Mouse (Mus musculus) kidney, postnatal 14 days (tissue): Measurements from ENCODE around the gene Ldb3.

Experiments
- DNase-seq: peaks from one replicate; pipeline ENCODE4 v3.0.0; 2022; ENCODE audit warnings: mixed read lengths

Gene Ldb3

DNA sequence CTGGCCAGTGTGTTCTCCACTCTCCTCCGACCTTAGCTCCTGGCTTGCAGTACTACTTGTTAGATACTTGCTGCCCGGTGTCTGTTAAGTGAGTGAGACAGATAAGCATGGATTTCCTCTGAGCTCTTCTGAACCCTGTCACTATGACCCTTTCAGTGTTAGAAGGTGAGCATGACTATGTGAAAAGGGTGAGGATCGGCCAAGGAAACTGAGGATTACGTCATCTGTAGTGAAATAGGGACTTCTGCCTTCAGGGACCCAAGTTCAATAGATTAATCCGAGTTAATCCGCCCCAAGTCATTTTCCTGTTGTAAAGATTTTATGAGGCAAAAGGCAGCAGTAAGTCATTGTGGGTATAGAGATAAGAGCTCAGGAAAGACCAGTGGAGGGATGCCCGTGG lies 83.2 kb downstream of the Ldb3 start:
- DNase-seq = no peak

DNA sequence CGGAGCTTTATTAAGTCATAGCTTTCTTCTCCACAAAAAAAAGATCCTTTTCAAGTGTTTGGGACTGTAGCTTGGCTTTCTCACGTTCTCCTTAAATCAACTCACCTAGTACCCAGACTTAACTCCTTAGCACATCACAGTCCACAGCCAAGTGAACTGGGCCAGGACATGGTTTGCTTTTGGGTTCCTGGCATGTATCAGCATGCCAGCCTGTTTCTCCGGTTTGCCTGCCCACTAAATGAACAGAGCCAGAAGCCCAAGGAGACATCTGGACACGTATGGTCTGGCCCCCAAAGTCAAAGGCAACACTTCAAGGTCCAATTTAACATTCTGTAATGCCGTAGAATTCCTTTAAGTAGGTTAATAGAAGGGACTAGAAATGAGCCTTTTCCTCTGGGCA lies 84.1 kb downstream of the Ldb3 start:
- DNase-seq = no peak

DNA sequence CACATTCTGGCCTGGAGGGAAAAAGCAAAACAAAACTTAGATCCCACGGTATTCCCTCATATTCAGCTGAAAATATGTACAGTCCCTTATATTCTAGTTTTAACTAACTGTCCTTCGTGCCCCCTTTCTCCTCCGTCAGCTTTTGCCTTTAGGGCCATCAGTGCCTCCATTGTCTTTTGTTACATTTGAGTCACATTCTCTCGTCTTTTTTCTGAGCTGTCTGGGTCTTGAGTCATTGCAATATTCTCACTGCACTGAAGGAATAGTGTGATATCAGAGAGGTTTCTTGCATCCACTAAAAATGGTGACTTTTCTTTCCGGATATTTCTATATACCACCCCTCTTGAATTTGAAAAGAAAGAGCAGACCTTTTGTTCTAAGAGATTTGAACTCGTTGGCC lies 84.7 kb downstream of the Ldb3 start:
- no peak for DNase-seq

DNA sequence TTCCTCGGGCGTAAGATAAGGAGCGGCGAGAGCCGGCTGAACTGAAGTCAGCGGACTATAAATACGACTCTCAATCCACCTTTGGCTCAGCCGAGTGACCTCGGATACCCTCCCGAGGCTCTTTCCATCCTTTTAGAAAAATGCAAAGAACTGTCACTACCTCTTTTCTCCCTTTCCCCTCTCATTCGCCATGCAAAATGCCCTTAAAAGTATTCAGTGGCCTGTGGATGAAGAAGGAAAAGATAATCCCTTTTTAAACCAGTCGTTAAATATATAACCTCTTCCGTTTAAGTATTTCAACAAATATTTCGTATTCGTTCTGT lies 85.2 kb downstream of the Ldb3 start, which contains the start of gene Bmpr1a:
Bmpr1a (minus strand) TSS at position 17 of the 323 bp plus-strand sequence.
- DNase-seq = no peak

DNA sequence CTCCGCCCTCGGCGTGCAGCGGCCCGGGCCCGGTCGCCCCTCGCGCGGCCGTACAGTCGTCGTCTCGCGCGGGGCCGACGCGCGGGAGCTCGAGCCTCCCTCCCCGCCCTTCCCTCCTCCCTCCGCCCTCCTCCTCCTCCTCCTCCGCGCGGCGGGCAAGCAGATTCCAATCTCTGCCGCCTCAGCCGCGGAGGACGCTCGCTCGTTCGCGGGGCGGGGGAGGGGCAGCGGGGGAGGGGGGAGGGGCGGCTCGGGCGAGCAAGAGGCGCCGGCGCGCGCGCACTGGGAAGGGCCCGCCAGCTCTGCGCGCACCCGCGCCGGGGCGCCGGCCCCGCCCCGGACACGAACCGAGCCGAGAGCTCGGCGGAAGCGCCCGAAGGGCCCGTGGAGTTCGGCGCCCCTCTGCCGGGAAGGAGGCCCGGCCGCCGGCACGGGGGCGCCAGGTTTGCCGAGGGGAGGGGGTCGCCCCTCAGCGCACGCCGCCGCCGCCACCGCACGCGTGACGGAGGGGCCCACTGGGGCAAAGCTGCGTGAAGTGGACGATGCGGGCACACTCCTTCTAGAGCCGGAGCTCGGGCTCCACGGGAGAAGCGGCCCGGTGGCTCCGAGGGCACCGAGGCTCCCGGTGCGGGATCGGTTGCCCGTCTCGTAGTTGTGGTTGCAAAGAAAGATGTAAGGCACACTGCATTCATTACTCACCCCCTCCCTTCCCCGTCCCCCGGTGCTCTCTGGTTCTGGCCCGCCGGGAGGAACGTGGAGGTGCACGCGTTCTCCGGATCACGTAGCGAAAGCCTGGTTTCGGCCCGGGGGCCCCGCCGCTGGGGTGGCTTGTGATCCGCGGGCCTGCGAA lies 85.8 kb downstream of the Ldb3 start:
- peak; percentile 95 for DNase-seq

DNA sequence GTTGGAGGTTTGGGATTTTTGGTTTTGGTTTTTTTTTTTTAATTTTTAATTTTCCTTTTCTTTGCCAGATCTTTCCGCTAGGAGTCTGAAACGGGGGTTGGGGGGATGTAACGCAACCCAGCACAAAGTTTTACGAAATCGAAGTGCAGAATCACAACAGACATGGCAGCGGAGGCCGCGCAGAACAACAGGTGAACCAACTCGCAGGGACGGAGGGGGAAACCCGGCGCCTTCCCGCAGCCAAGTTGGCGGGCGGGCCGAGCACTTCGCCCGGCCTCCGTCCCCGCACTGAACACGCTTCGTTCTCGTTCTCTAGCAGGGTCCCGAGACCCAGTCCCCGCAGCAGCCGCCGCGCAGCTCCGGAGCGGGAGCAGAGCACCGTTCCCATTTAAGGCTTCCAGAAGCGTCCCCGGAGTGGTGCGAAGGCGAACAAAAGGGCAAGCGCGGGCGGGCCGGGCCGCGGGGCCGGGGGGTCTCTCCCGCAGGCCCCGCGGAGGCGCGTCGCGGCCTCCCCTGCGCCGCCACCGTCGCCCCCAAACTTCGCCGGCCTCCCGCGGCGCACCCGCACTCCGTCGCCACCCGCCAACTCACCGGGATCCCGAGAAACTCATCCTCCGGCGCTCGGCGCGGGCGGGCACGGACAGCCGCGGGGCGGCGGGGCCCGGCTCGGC lies 86.5 kb downstream of the Ldb3 start:
- peak; percentile 57 for DNase-seq

DNA sequence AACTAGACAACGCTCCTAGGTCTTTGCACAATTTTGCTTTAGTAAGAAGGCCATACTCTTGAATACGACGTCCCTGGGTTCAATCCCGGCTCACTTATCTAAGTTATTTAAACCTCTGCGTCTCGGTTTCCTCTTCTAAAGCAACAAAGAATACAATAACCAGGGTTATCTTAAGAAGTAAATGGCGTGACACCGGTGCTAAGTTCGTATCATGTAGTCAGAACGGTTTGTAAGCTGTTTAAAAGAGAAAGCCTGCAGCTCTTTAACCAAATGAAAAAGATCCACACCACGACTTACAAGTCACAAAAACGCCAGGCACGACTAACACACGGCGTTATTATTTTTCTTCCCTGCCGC lies 87.1 kb downstream of the Ldb3 start:
- DNase-seq = no peak

DNA sequence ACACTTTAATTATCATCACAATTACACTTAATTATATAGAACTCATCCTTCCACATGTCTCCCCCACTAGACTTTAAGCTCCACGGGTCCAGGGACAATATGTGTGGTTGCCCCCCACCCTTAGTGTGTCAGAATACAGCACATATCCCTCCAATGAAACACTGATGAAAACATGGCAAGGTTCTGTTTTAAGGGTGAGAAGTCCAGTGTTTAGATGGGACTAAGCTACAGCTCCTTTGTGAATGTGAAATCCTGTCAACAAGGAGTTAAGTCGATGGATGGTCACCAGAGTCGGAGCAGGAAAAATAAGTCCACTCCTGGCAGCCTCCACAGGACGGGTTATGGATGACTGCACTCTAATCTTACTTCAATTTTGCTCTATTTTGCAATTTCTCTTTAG lies 88.2 kb downstream of the Ldb3 start:
- DNase-seq = no peak

DNA sequence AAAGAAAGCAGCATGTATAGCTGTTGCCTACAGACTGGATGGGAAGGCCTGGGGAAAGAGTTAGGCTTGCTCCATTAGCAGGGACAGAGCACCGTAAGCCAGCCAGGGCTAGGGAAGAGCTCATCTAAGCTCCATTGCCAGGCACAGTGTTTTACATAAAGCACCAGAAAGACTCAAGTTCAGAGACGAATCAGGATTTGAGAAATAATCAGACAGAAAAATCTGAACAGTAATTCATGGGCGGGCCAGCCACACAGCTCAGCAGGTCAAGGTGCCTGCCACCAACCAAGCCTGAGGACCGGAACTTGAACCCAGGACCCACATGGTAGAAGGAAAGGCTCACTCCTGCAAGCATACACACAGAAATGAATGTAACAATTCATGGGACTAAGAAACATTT lies 88.8 kb downstream of the Ldb3 start:
- no peak for DNase-seq

DNA sequence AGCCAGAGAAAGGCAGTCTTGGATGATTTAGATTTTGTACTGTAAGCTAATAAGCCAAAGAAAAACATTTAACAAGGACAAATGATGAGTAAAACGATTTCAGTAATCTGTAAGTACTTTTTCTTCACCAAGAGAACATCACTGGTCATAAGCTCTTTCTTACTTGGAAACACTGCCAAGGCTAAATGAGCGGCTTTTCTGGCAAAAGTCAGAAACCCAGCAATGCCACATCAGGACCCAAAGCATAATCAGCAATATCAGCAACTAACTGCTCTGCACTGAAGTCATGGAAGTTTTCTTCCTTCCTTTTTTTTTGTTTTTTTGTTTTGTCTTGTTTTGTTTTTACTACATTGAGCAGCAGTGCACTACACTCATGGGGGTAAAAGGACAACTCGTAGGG lies 91.1 kb downstream of the Ldb3 start:
- DNase-seq = no peak

DNA sequence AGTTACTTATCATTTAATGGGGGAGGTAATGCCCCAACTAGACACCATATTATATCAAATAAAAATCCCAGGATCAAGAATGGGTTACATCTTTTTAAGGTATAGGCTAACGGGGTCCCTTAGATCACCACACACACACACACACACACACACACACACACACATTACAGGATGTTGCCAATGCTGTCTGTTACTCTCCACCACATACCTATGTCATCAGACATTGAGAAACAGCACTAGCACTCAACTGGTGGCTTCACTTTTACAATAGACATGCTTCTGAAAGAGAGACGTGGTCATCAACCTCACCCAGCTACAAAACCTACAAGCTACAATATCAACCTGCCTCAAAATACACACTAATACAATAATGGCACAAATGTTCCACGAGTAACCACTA lies 94.8 kb downstream of the Ldb3 start:
- no peak for DNase-seq

DNA sequence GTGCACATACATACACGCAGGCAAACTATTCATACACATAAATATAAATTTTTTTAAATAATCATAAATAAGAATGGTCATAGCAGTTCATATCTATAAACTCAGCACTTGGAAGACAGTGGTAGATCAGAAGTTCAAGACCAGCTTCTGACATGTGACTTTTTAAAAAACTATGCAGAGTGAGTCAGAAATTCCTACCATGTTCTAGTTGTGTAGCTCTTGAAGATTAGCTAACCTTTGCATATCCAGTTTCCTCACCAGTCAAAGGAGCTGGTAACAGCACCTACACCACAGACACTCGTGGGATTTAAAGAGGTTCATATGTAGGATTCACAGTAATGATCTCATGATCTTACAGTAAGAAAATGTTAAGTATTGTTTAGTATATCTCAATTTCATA lies 95.8 kb downstream of the Ldb3 start:
- DNase-seq = no peak

DNA sequence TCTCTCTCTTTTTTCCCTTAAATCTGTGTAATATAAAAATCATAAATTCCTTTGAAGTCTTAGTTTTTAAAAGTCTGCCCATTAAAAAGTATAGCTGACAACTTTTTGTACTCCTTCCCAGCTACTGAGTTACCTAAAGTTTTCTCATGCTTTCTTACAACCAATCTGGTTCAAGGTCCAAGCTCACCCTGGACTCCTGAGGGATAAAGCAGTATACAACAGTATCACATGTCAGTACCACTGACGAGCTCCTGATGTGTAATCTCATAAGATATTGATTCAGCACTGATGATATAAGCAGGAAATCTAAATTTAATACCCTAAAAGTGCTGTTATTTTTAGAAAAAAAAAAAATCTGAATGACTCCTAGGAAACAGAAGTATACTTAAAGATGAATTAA lies 97.5 kb downstream of the Ldb3 start:
- no peak for DNase-seq

DNA sequence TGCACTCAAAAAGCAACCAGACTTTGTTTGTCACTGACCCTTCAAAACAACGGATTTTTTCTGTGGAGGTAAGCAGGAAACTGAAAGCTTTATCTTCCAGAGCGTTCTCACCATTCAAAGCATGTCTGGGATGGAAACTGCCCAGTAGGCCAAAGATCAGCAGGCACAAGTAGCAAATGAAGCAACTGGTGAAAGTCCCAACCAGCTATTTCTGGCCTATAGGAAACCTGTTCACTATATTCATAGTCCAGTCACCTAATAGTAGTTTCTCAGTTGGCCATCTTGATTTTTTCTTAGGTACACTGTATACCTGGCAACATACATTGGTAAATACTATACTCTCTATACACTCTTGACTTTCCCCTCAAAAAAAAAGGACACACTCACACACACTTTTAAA lies 98.6 kb downstream of the Ldb3 start:
- DNase-seq = no peak

DNA sequence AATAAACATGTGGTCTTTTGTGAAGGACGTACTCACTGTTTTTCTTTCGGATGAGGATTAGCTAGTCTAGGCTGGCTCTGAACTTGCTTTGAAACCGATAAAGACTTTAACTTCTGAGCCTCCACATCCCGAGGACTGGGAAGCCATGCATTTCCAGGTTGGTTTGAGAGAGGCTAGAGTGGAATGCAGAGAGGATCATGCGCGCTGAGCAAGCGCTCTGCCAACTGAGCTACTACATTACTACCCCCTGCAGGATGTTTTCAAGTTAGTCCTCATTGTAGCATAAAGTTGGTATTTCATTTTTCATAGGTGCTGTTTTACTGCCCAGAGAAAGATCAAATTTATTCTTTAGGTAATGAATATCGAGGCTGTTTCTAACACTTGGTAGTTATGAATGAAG lies 102.3 kb downstream of the Ldb3 start:
- no peak for DNase-seq

DNA sequence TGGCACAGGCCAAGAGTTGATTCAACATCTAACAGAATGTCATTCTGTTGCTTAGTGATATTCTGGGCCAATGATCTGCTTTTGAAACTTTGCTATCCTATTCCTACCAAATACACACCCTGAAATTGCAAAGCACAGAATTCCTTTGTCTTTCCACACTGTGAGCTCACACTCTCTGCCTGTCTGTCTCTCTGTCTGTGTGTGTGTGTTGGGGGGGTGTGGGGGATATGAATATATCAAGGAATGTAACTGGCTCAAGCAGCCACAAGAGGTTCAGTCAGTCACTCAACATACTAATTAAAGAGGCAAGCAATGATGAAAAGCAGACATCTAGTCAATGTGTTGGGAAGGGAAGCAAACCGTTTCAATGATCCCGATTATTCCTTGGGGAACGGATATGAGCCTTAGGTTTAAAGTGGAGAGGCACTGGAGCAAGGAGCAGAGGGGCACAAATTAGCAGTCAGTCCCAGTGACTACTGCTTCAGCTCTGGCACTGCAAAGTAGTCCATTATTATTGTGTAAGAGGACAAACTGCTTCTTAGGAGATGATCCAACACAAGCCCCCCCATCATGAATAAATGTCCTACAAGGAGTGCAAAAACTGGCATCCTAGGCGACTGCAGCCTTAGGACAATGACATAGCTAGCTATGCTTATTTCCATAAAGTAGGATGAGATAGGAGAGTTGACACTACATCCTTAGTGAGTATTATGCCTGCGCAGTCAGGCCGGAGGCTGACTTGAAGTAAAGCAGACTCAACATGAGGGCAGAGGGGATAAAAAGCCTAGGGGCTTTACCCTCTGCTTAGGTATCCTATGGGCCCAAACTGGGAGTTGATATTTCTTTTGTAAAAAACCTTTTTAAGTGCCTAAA lies 104.8 kb downstream of the Ldb3 start:
- DNase-seq = no peak
